Mouse (Mus musculus) spleen, adult 12 weeks (tissue): ENCODE results near the gene Armh3.

Experiments used
- DNase-seq: peaks from one replicate; pipeline ENCODE4 v3.0.0; 2022; ENCODE audit warnings: low spot score

Gene Armh3

DNA sequence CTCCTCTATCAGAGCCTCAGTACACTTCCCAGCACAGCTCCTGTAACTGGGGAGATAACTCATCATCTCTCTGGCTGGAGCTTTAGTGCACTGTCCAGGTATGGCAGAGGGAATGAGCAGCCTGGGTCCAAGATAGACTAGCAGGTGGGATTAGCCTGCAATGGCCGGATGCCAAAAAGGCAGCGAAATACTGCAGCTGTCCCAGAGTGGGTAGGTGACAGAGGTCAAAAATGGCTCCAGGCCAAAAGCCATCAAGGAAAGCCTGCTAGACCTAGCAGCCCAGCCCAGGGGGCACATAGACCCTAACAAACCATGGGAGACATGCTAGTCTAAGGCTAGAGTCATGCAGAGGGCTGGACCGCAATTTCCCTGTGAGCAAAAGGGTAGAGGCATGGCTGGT is 94.4 kb downstream of the Armh3 start:
- DNase-seq, result no peak

DNA sequence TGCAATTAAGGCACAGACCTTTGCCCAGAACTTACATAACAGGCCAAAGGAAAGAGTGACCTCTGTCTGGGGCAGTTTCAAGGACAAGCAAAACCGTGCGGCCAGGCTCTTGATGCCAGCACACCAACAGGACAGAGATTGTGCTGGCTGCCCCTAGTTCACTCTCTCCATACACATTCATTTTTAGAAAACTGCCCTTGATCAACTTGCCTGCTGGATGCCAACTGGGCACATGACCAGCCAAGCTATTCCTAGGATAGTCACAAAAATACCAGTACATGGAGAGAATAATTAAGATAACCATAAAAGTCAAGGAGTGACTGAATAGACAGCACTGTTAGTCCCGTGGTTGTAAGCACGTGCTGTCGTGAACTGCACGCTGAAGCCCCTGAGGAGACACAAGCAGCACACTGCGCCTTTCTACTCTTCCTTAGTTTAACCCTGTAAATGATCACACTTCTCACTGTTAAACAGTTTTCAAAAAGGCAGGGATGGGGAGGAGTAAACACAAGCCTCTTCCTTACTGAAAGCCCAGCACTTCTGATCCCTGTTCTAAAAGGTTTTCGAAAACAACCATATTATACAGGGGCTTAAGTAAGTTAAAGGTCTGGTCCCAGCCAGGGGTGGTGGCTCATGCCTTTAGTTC is 95.8 kb downstream of the Armh3 start:
- DNase-seq, result no peak

DNA sequence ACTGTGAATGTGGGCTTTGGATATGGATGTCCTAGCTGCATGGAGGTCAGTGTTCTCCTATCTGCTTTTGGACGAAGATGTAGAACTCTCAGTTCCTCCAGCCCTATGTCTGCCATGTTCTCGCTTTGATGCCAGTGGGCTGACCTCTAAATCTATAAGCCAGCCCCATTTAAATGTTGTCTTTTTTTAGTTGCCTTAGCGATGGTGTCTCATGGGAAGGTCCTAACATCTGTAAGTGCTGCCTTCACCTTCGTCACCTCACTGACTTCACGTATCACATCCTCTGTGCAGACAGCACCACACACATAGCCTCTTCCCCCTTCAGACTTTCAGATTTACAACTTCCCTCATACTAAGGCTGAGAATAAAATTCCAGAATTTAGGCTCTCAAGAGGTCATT is 97.5 kb downstream of the Armh3 start:
- no peak for DNase-seq

DNA sequence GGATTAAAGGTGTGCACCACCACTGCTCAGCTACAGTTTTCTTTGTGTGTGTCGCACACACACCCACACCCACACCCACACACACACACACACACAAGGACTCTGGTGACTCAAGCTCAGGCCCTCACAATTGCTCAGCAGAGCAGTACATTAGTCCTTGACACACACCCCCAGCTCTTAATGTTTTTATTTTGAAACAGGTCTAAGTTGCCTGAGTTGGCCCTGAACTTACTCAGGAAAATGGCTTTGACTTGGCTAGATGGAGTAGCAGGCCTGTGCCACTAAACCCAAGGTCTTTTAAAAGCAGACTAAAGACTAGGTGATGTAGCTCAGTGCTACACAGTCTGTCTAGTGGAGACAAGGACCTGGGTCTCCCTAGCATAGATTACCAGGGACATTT is 102.6 kb downstream of the Armh3 start:
- DNase-seq, result no peak

DNA sequence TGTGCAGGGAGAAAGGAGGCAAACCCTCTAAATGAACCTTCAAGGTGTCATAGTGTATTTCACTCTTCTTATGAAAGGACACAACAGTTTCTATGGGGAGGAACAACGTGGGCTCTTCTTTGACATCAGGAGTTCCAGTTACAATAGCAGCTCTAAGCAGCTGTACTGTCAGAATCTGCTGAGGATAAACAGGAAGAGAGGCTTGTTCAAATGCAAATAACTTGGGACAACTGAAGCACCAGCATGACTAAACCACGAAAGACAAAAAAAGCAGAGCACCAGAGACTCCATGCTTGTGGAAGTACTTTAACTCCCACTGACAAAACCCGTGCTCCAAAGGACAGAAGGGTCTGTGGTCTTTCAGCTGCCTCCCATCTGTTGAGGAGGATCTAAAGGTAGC is 116.2 kb downstream of the Armh3 start:
- no peak for DNase-seq

DNA sequence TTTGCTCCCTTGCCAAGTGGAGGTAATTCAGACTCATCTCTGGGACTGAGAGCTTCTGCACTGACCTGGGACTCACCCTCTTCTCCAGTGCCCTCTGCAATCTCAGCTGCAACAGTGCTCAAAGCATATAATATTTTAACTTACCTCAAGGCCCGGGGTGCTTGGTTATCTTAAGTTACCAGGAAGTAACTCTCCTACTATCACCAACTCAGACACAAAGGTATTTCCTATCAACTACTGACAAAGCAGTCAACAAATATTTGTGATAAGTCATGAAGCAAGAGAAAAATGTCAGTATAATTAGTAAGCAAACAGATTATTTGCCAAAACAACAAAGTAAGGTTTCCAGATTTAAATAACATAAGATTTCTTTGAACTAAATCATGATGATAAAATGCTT is 125.0 kb downstream of the Armh3 start:
- no peak for DNase-seq

DNA sequence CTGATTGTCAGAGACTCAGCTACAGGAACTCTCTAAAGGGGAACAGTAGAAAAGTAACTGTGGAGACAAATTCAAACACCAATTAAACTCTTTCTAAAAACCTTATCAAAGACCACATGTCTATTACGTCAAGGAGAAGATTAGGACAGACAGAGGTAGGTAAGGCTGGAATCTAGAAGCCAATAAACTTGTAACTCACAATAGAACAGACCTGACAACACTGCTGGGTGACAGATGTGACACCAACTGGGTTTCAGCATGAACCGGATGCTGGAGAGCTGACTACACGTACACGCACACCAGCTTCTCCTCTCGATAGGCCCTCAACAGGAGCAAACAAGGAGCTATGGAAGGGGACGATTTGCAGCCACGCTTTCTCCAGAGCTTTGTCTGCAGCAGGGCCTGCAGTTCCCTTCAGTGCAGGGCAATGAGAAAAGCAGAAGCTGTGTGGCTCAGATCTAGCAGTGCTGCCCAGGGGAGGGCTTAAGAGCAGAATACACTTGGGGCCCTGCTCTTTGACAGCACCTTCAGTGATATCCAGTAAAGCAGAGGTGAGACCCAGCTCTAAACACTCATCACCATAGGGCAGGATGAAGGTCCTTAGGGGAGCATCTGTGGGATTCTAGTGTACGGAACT is 142.9 kb downstream of the Armh3 start:
- DNase-seq, result no peak

DNA sequence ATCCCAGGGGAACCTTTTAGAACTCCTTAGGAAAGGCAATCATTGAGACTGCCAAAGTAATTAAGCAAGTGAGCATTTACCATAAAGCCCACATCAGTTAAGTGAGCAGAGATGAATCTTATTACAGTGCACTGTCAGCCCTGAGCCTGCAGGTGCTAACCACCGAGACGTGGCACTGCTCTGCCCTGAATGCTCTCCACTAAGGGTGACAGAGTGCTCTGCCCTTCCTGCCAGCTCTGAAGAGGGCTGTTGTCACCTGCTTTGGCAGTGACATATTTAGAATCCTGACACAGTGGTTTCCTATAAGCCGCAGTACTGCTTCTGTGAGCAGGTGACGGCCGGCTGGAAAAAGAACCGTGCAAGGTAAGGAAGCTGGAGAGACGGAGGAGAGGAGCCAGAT is 143.8 kb downstream of the Armh3 start:
- no peak for DNase-seq

DNA sequence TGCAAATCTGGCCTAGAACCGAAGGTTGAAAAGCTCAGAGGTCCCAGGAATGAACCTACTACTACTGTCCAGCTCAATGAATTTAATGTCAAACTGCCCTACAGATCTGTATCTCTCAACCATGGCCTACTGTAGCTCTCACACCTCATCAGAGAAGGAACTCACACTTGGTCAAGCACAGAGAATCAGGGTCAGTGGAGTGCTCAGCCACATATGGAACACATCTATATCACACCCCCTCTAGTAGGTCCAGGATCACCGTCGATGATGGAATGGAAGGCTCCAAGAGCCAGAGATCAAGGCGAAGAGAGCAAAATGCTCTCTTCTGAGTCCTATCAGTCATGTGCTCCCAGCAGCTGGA is 150.6 kb downstream of the Armh3 start:
- DNase-seq, result no peak

DNA sequence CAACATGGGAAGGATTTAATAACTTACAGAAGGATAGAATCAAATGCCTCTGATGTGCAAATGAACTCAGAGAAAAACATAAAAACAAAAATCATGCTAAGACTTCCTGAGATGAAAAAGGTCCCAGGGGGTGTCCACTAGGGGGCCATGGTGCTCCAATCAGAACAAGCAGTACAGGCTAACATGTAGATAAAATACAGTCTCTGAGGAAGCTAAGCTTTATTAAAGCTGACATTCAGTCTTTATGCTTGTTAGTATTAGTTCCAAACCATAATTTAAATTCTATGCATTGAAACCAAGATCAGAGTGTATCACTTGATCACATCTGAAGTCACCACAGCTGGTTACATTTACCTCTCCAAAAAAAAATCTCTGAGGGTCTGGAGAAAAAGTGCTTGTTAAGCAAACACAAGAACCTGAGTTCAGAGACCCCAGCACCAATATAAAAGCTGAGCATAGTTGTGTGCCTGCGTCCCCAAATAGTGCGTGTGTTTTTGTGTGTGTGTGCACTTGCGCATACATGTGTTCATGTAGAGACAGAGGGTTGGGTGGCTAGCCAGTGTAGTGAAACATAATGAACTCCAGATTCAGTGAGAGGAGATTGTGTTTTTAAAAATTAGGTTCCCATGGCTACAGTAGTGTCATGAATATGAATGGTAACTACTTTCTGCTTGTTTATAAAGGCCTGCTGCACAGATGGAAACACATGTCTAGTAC is 151.1 kb downstream of the Armh3 start:
- DNase-seq, result no peak

DNA sequence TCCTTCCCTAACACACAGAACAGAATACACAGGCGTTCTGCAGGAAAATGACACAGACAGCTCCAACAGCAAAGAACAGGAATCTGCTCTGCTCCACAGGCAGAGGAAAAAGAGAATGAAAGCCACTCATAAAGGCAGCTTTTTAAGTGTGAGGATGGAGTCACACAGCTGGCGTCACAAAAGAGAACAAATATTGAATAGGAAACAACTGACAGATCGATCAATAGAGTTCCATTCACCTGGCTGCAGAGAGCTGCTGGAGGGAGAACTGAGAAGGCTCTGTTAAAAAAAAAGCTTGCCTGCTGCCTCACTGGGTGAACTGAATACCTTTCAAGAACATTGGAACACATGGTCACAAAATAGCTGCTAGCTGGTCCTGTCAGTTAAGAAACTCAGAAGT is 154.1 kb downstream of the Armh3 start:
- DNase-seq, result no peak

DNA sequence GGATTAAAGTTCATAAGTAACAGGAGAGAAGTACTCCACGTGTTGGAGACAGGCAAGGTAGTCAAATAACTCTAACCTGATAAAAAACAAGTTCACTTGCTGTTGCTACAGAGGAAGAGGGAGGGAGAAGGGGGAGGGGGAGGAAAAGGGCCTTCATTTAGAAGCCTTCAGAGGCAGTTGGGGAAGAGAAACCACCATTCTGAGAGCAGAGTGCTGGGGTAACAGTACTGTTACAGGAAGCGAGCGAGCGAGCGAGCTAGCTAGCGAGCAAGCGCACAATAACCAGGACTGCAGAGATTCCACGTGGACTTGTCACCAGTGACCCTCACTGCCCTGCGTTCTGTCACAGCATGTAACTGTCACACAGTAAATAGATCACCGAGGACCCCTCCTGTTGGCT is 154.9 kb downstream of the Armh3 start:
- DNase-seq, result peak; percentile 5

DNA sequence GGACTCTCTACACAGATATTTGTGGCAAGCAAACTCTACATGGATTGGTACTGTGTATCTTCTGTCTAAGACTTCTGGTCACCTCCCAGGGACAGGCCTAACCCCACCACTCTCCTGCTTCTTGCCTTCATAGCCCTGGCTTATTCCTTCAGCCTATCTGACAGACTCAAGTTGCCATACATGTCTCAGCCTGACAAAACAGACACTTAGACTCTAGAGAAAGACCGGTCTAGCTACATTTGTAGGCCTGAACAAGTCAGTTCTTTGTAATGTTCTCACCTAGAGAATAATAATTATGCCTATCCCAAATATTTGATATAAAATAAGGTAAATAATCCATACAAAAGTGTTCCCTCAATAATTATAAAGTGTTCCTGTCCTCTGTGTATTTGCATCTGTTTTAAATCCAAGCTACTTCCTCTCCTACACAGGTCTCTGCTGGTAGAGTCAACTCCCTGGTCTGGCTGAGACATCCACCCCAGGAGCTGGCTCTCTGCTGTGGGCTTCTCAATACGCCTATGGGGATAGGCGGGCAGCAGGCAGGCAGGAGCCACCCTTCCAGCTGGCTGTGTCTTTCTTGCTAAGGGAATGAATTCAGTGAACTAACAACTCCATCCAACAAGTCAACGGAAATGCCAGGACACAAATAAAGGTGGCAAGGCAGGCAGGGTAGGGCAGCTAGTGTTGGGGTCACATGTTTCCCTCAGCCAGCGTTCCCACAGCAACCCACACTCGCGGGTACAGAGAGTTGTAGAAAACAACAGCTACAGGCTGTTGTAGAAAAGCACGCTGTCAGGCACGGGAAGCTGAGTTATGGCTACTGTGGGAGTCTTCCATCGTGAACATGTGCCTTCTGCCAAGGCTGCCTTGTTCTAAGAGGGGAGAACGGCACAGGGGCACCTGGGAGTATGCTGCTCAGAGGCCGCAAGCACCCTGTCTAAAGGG is 161.0 kb downstream of the Armh3 start:
- DNase-seq, result no peak

DNA sequence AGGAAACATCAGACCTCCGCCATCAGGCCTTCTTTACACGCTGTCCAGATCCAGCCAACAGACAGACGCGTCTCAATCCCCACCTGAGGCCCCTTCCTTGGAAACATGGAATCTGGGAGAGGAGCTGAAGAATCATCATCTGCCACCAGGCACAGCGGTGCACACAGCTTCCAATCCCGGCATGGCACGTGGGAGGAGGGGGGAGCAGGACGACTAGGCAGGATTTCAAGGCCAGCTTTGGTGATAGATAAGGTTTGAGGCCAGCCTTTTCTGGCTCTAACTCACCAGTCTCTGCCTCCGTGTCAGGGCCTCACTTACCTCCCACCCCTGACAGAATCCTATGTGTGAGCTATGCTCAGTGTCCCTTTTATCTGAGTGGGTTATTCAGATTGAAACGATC is 162.8 kb downstream of the Armh3 start:
- DNase-seq, result no peak

DNA sequence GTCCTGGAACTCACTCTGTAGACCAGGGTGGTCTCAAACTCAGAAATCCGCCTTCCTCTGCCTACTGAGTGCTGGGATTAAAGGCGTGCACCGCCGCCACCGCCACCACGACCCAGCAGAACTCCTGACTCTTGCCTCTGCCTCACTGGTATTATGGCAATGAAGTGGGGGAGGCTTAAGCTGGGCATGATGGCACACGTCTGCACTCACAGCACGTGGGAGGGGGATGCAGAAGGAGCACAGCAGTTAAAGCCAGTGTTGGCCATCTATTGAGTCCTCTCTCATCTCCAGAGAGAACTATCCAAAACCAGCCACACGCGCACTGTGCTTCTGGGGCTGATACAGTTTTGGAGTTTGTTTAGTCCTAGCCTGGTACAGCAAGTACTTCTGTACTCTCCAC is 164.6 kb downstream of the Armh3 start:
- no peak for DNase-seq

DNA sequence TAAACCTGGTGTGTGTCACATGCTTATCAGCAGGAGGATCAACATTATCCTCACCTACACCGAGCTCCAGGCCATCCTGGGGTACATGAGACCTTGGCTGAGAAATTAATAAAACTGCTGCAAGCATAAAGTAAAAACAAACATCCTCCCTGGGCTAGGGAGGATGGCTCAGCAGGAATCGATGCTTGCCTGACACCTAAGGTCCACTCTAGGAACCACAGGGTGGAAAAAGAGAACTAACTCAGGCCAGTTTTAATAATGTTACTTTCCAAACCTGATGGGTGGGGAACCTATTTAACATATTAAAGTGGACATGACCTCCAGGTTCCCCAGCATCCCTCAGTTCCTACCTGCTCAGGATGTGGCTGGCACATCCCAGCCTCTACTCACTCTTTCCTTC is 167.6 kb downstream of the Armh3 start:
- DNase-seq, result no peak

DNA sequence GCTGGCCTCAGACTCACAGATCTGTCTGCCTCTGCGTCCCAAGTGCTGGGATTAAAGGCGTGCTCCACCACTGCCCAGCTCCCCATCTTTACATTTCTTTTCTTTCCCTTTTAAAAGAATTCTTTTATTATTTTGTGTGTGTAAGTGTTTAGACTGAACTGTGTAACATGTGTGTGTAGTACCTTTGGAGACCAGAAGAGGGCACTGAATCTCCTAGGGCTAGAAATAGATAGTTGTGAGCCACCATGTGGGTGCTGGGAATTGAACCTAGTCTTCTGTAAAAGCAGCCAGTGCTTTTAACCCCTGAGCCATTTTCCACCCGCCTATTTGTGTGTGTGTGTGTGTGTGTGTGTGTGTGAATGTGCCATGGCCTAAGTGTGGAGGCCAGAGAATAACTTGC is 170.6 kb downstream of the Armh3 start:
- no peak for DNase-seq

DNA sequence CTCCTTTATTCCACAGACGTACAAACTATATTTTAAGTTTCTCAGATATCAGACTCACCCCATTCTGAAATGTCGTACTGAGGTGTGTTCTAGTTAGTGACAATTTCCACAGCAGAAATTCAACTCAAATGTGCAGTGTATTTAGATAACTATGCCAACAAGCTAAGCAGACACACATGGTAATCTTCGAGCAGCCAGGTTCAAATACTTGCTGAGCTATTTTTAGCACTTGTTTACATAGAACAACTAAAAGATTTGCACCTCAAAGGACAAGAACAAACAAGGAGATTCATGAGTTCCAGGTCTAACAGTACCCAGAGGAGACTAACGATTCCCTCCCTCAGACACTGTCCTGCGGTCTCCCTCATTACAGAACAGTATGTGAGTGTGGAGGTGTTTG is 171.2 kb downstream of the Armh3 start:
- DNase-seq, result no peak

DNA sequence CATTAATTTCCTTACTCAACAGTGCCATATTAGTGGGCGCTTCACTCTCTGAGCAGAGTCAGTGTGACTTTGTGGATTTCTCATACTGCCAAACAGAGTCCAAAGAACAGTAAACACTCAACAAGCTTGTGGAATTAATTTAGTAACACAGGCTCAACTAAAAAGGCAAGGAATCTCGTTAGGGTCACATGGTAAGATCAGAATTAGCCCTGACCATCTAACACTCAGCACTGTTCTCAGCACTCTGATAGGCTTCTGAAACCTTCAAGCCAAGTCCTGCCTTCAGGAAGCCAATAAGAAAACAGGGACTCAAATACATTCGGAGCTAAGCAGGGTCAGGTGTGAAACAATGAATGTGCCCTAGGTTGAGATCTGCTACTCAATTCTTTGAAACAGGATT is 172.1 kb downstream of the Armh3 start:
- DNase-seq, result no peak

DNA sequence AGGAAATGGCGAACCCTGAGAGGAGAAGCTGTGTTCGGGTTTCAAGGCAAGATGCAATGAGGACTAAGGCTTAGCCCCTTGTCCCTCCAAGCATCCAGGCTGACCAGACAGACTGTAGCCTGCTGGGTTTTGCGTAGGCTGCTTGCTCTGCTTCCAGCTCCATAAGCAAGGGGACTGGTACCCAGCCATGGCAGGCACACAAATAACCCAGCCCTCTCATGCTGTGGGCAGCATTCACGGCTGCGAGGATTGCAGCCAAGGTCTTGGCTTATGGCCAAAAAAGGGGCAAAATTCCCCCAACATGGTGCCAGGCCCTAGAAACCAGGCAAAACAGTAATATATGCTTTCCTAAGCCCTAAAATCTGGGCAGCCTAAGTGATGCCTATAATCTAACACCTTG is 176.5 kb downstream of the Armh3 start:
- no peak for DNase-seq

DNA sequence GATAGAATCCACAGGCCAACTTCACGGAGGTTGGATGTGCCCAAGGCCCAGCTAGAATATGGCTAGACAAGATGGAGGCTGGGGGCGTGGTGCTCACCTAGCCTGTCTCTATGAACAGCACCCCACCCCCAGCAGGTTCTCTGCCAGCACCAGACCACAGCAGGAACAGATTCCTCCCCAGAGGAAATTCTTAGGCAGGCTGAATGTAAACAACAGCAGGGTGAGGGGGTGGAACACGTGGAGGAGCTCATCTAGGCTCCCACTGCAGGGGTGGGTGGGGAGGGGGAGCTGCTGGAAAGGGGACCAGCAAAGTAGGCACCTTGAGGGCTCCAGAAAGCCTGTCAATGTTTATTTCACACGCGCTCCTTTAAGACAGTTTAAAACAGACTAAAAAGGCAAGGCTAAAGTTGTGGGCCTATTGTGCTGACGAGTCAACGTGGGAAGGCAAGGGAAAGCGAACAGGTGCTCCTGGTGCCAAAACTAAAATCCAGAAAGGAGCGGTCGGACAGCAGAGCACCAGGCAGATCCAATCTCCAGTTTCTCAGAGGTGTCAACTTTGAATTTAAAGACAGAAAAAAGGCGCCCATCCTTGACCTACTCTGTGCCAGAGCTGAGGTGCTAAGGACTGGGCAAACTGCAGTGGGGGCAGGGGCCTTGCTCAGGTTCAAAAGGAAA is 180.3 kb downstream of the Armh3 start:
- no peak for DNase-seq

DNA sequence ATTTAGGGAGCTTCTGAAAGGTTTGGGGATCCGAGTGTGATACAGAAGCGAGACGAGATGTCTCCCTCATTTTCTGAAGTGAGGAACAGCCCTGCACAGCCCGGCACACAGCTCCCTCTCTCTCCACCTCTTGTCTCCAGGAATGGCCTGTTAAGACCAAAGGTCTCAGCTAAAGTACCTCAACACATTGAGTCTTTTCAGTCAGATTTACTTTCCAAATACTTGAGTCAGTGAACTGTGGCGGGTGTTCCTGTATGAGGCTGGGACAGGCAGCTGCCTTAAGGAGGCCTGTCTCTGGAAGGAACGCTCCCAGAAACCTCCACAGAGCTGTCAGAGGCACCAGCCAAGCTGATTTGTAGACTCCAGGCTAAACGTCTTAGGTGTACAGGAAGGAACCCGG is 181.6 kb downstream of the Armh3 start:
- no peak for DNase-seq
